Mouse (Mus musculus): ENCODE results near the gene Ceacam18.

GRCm38 (mm10) chr7:43685088-43685487, 50.6 kb downstream of the Ceacam18 start:
- TF ChIP-seq CTCF (IDR thresholded peaks at IDR 0.05; ENCODE audit: borderline replicate concordance, insufficient read depth, low read length) (no peak), POLR2A (IDR thresholded peaks at IDR 0.05; ENCODE audit: low read depth, low read length) (no peak)

Data from embryonic fibroblast, embryonic 13.5 days (primary cell).